Mouse (Mus musculus): ENCODE data around the gene C2cd3. TPM values are rescaled to one million over a fixed set of nuclear protein-coding genes. Genes with fewer than 3 reads are reported as not detected.

C2cd3 gene
- polyA plus RNA-seq, 1 experiment from 2014 or later: 22.9 TPM

DNA sequence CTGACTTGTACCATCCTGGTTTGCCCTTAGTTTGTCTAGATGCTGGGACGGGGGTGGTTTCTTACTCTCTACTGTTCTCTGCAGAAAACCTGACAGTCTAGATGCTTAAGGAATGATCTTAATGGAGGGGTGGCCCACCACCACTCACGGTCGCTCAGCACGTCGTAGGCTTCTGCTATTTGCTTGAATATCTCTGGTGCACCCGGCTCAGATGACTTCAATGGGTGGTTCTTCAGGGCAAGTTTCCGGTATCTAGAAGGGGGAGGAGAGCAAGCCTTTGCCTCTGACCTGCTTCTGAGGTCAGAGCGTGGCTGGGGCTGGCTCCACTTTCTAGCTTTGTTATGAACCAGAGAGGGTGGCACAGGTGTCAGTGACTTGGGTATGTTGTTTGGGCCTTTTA lies 139.6 kb downstream of the C2cd3 start:
- Histone ChIP-seq H3K27ac (no peak overlapping the region), H3K4me3 (no peak overlapping the region), H3K36me3 (no peaks in the 10 kb centered on the region), H3K27me3 (ENCODE audit: insufficient read depth, poor library complexity, severe bottlenecking) (peaks cover 21% of the 10 kb centered on the region), H3K9me3 (no peaks in the 10 kb centered on the region), H3K4me1 (no peaks in the 10 kb centered on the region)
- WGBS: 58% methylated on average over 8 of the region's 8 CpGs
- DNase-seq (ENCODE audit: low spot score): no peak

DNA sequence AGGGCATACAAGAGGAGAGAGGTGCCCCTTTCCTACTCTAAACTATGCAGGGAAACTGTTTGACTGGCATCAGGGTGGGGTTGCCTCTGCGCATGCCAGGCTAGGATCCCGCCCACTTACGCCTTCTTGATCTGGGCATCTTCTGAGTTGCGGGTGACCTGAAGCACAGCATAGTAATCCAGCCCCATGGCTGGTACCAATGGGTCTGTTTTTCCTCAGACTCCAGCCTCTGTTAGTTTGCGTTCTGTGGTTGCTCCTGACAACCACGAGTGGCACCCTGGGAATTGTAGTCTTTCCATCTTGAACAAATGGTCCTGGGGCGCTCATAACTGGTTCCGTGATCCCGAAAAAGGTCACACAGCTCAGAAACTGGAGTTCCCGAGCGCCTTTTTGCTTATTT lies 142.5 kb downstream of the C2cd3 start, which contains the start of gene Dnajb13:
Gene Dnajb13 (minus strand): TSS at position 388 of the 400 bp plus-strand sequence.
- no peak within 1 kb of the TSS for H3K4me3 ChIP-seq
- no peak for DNase-seq (ENCODE audit: low spot score)
- peaks cover 16% of the 10 kb centered on the region; the same call in 1 of the 2 replicates for H3K27me3 ChIP-seq (ENCODE audit: insufficient read depth, poor library complexity, severe bottlenecking)
- no peak within 1 kb of the TSS for H3K27ac ChIP-seq
- WGBS: 48% methylated on average over 11 of the region's 11 CpGs
- H3K9me3 ChIP-seq: no peaks in the 10 kb centered on the region
- no peaks in the 10 kb centered on the region for H3K4me1 ChIP-seq
- no peaks in the 10 kb centered on the region for H3K36me3 ChIP-seq

Other genes with a start within 250 kb of the C2cd3 start
- 13.1 and 20.9 TPM in 2 replicates for gene Lipt2, start 213.0 kb upstream of the C2cd3 start, polyA plus RNA-seq (2016; fragmentation: Nextera tagmentation; extraction: Ambion mirVana)
- gene Kcne3, start 195.7 kb upstream of the C2cd3 start, polyA plus RNA-seq (2016; fragmentation: Nextera tagmentation; extraction: Ambion mirVana): 4.2 and 5.9 TPM in 2 replicates
- 0.94 and 1.4 TPM in 2 replicates for gene Pgm2l1, start 144.8 kb upstream of the C2cd3 start, polyA plus RNA-seq (2016; fragmentation: Nextera tagmentation; extraction: Ambion mirVana)
- gene P4ha3, start 86.7 kb upstream of the C2cd3 start, polyA plus RNA-seq (2016; fragmentation: Nextera tagmentation; extraction: Ambion mirVana): 6.5 and 7.4 TPM in 2 replicates
- gene Ppme1, start 74 bp downstream of the C2cd3 start, polyA plus RNA-seq (2016; fragmentation: Nextera tagmentation; extraction: Ambion mirVana): 68.2 and 74.8 TPM in 2 replicates
- 0.05 and 0.14 TPM in 2 replicates for gene Ucp3, start 100.8 kb downstream of the C2cd3 start, polyA plus RNA-seq (2016; fragmentation: Nextera tagmentation; extraction: Ambion mirVana)
- 165 and 231 TPM in 2 replicates for gene Ucp2, start 121.1 kb downstream of the C2cd3 start, polyA plus RNA-seq (2016; fragmentation: Nextera tagmentation; extraction: Ambion mirVana)
- gene Dnajb13, start 142.7 kb downstream of the C2cd3 start, polyA plus RNA-seq (2016; fragmentation: Nextera tagmentation; extraction: Ambion mirVana): 0.22 and 0.35 TPM in 2 replicates
- gene Coa4, start 164.8 kb downstream of the C2cd3 start, polyA plus RNA-seq (2016; fragmentation: Nextera tagmentation; extraction: Ambion mirVana): 26.4 and 31.3 TPM in 2 replicates
- 89.5 and 106 TPM in 2 replicates for gene Rab6a, start 235.2 kb downstream of the C2cd3 start, polyA plus RNA-seq (2016; fragmentation: Nextera tagmentation; extraction: Ambion mirVana)
- 75.7 and 78.8 TPM in 2 replicates for gene Mrpl48, start 236.1 kb downstream of the C2cd3 start, polyA plus RNA-seq (2016; fragmentation: Nextera tagmentation; extraction: Ambion mirVana)